Mouse (Mus musculus): ENCODE measurements around the gene Usp6nl. TPM values are rescaled to one million over a fixed set of nuclear protein-coding genes. Genes with fewer than 3 reads are reported as not detected.

The Usp6nl gene
- polyA plus RNA-seq, 1 experiment from 2014 or later = 9.1 TPM

DNA sequence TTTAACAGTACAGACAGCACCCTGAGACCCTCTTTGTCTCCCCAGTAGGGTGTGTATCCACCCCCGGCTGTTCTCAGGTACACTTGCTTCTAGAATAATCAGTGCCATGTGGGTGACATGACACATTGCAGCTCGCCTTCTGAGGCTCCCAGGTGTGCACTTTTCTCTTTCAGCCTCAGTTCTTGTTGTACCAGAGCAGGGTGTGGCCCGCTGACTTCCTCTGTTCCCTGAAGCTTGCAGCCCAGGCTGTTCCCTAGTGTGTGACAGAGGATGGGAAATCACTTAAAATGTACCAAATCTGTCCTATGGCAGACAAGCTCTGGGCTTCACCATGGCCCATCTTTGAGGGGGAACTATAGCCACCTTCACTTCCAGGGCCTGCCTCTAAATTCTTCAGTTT is 161.7 kb downstream of the Usp6nl start:
- Histone ChIP-seq H3K4me2 (no peak overlapping the region), H3K9me3 (no peaks in the 10 kb centered on the region), H3K36me3 (no peaks in the 10 kb centered on the region), H3K4me3 (replicated peaks) (no peak overlapping the region), H3K9ac (no peak overlapping the region), H3K4me1 (peaks cover 19% of the 10 kb centered on the region), H3K27me3 (replicated peaks) (no peaks in the 10 kb centered on the region), H3K27ac (0 out of 2 replicates have a peak overlapping the region, but pooled peaks have one; percentile 19)
- ATAC-seq (ENCODE audit: insufficient read depth, low FRiP score, low read depth) = no peak
- 69% methylated on average over 3 of the region's 3 CpGs for WGBS

DNA sequence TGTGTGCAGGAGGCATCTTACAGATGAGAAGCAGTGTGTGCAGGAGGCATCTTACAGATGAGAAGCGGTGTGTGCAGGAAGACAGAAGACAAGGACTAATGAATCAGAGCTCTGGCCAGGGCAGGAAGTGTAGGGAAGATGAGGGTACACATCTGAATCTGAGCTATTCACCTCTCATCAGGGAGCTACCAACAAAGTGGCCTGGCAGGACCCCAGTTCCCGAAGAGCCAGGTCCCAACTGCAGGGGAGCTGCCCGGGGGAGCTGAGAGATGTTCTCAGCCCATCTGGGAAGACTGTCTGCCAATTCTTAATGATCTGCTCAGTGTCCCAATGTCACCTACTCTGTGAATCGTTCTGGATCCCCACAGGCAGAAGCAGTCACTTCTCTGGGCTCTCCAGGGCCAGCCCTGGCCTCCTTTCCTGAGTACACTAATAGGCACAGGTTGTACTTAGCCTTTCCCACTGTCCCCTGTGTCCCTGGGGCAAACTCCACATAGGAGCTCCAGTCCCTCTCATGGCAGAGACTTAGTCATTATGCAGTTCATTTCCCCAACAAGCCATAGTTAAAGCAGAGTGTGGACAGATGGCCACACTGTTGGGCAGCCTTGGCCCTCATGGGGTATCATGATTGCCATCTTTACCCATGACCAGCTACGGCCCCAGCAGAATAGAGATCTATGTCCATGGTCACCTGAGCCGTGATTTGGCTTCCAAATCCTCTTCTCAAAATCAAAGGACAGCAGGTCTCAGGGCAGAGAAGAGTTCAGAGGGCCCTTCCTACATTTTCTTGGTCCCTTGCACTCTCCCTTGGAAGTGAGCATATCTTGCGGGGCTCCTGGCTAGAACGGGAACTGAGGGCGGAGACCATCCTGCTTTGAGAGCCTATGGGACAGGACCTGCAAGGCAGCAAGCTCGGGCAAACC is 165.4 kb downstream of the Usp6nl start:
- no peak overlapping the region for H3K4me3 ChIP-seq (replicated peaks)
- 67% methylated on average over 10 of the region's 10 CpGs for WGBS
- H3K27me3 ChIP-seq (replicated peaks) = no peaks in the 10 kb centered on the region
- ATAC-seq (ENCODE audit: insufficient read depth, low FRiP score, low read depth) = no peak
- H3K36me3 ChIP-seq = no peaks in the 10 kb centered on the region
- no peak overlapping the region for H3K4me2 ChIP-seq
- H3K27ac ChIP-seq = no peak overlapping the region
- no peak overlapping the region for H3K9ac ChIP-seq
- no peaks in the 10 kb centered on the region for H3K9me3 ChIP-seq
- H3K4me1 ChIP-seq = peaks cover 14% of the 10 kb centered on the region

DNA sequence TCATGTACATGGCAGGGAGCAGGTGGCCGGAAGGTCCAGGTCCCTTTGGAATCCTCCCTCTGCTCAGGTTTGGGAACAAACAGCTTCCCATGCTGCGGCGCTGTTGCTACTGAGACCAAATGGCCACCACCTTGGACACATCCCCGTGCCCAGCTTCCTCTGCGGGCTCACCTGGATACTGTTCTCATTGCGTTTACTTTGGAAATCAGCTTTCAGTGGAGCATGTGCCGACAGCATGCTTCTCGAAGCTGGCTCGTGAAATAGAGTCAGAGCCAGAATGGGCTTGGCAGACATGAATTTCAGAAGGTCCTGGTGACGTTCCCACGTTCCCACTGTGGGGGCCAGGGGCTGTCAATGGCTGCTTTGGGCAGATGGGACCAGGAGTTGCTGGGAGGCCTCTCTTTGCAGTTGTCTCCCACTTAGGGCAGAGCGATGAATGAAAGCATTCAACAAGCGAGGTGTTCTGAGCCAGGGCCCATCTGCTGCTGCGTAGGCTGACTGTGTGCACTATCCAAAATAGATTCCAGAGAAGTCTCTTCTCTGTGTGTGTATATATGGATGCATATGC is 166.1 kb downstream of the Usp6nl start:
- WGBS = 80% methylated on average over 14 of the region's 14 CpGs
- no peak for ATAC-seq (ENCODE audit: insufficient read depth, low FRiP score, low read depth)
- Histone ChIP-seq H3K27ac (no peak overlapping the region), H3K4me3 (replicated peaks) (no peak overlapping the region), H3K36me3 (no peaks in the 10 kb centered on the region), H3K27me3 (replicated peaks) (no peaks in the 10 kb centered on the region), H3K4me2 (no peak overlapping the region), H3K9ac (no peak overlapping the region), H3K4me1 (peaks cover 7% of the 10 kb centered on the region; the same call in 1 of the 2 replicates), H3K9me3 (no peaks in the 10 kb centered on the region)

DNA sequence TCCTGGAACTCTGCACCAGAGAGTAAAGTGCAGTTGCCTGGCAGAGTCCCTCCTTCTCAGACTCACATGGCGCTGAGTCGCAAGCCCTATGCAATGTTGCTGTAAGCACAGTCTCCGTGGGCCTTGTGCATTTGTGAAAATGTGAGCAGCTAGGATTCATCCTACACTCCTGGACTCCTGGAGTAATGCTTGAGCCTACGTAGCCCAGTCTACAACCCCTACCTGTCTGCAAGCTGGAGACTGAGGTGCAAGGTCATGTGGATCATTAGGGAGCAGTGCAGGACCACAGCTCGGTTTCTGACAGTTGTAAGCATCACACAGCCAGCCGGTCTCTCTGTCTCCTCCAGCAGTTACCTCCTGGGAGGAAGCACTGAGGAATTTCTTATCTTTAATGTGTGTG is 167.6 kb downstream of the Usp6nl start:
- Histone ChIP-seq H3K27me3 (replicated peaks) (no peaks in the 10 kb centered on the region), H3K4me3 (replicated peaks) (no peak overlapping the region), H3K4me2 (no peak overlapping the region), H3K36me3 (no peaks in the 10 kb centered on the region), H3K9ac (no peak overlapping the region), H3K9me3 (no peaks in the 10 kb centered on the region), H3K27ac (no peak overlapping the region), H3K4me1 (no peaks in the 10 kb centered on the region)
- no peak for ATAC-seq (ENCODE audit: insufficient read depth, low FRiP score, low read depth)
- 87% methylated on average over 6 of the region's 6 CpGs for WGBS

DNA sequence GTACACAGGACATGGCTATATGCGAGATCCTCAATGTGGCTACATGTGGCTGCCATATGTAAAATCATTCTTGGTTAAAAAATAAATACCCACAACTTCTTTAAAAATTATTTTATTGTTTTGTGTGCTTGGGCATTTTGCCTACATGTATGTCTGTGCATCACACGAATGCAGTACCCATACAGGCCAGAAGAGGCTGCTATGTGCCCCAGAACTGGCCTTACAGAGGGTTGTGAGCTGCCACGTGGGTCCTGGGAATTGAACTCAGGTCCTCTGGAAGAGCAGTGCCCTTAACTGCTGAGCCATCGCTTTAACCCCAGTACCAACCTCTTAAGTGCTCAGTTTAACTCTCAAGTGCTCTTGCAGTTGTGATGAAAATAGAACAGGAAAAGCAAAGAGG is 168.4 kb downstream of the Usp6nl start:
- no peak overlapping the region for H3K27ac ChIP-seq
- H3K36me3 ChIP-seq = no peaks in the 10 kb centered on the region
- H3K4me1 ChIP-seq = no peaks in the 10 kb centered on the region
- WGBS = 71% methylated on average over 4 of the region's 4 CpGs
- H3K9me3 ChIP-seq = no peaks in the 10 kb centered on the region
- H3K27me3 ChIP-seq (replicated peaks) = no peaks in the 10 kb centered on the region
- H3K9ac ChIP-seq = no peak overlapping the region
- H3K4me3 ChIP-seq (replicated peaks) = no peak overlapping the region
- no peak for ATAC-seq (ENCODE audit: insufficient read depth, low FRiP score, low read depth)
- H3K4me2 ChIP-seq = no peak overlapping the region

DNA sequence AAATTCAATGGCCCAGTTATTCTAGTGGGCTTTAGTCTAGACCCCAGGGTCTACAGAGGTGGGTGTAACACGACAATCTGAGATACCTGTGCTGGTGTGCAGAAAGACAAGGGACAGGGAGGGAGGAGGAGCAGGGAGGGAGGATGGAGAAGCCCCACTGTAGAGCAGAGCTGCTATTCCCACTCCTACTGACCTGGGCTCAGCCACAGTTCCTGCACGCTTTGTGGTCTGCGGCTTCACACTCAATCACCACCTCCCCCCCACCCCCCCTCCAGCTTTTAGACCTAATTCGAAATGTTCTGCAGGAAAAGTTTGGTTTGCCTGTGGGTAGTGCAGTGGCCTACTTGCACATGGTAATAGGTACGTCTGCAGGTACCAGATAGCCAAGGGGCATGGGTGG is 171.4 kb downstream of the Usp6nl start:
- Histone ChIP-seq H3K36me3 (no peaks in the 10 kb centered on the region), H3K27ac (no peak overlapping the region), H3K27me3 (replicated peaks) (no peaks in the 10 kb centered on the region), H3K9ac (no peak overlapping the region), H3K4me3 (replicated peaks) (no peak overlapping the region), H3K4me1 (no peaks in the 10 kb centered on the region), H3K4me2 (no peak overlapping the region), H3K9me3 (no peaks in the 10 kb centered on the region)
- no peak for ATAC-seq (ENCODE audit: insufficient read depth, low FRiP score, low read depth)
- WGBS = 83% methylated on average over 5 of the region's 5 CpGs

Other genes starting within 250 kb of the Usp6nl start
- gene Proser2, start 192.5 kb upstream of the Usp6nl start, polyA plus RNA-seq (2015; fragmentation: Nextera tagmentation; extraction: Ambion mirVana) = 29.0 and 32.8 TPM in 2 replicates
- 12.1 and 12.4 TPM in 2 replicates for gene Echdc3, start 109.6 kb upstream of the Usp6nl start, polyA plus RNA-seq (2015; fragmentation: Nextera tagmentation; extraction: Ambion mirVana)

Measured in stomach, embryonic 15.5 days (tissue).